Mouse (Mus musculus) retina, embryonic 14.5 days (tissue): Measurements from ENCODE around the gene Rarg.

Experiments used
- DNase-seq: peaks from one replicate; pipeline ENCODE4 v3.0.0-alpha.2; 2015; ENCODE audit warnings: low spot score

The Rarg gene

DNA sequence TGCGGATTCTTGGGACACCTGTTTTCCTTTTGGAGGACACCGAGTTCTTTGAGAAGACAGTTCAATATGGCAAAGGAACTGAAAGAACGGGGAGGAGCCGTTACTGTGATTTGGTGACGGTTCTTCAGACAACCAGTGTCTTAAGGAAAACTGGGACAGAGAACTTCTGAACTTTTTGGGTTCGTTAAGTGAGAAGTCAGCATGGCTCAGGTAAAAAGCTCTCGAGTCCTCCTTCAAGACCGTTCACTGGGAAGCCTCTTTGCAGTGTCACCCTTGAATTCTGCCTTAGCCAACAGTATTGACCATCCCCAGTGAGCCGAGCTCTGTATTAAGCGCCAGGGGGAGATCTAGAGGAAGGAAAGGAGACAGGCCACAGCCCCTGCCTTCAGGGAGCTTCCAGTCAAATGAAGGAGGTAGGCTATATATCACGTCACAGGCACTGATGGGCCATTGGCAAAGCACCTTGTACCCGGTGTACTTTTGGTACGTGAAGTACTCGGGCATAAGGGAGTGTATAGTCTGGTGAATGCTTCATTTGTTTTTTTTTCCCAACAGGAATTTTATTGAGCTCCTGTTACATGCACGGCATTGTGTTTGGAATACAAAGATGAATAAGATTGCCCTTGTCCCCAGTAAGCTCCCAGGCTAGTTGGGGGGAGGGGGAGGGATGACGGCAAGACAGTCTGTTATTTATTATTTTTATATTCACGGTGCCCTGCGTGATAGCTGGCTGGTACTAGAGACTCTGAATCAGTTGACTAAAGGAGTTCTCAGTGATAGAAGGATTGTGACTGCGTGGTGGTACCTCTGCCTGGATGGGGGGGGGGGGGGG, 52.4 kb downstream of the Rarg start, which contains the start of gene Csad:
Gene Csad, minus strand, starts transcription at position 51 of the 832 bp plus-strand sequence.
- DNase-seq: no peak

DNA sequence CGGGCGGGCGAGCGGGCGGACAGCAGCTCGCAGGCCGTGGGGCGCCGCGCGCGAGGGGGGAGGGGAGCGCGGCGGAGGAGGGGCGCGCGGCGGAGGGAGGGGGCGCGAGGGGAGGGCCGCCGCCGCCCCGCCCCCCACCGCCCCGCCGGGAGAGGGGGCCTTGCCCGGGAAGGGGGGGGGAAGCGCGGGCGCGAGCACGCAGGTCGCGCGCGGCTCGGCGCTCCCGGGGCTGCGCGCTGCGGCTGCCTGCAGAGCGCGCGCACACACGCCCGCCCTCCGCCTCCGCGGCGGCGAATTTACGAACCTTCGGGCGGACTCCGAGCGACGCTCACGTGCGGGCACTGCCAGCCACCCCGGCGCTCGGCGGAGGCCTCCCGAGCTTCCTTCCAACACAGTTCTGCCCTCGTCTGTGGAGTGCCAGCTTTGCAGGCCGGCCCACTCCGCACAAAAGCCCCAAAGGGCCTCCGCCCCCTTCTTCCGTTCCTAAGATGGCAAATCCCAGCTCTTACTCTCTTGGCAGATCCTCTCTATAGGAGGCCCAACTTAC, 53.4 kb downstream of the Rarg start:
- peak; percentile 72 for DNase-seq

DNA sequence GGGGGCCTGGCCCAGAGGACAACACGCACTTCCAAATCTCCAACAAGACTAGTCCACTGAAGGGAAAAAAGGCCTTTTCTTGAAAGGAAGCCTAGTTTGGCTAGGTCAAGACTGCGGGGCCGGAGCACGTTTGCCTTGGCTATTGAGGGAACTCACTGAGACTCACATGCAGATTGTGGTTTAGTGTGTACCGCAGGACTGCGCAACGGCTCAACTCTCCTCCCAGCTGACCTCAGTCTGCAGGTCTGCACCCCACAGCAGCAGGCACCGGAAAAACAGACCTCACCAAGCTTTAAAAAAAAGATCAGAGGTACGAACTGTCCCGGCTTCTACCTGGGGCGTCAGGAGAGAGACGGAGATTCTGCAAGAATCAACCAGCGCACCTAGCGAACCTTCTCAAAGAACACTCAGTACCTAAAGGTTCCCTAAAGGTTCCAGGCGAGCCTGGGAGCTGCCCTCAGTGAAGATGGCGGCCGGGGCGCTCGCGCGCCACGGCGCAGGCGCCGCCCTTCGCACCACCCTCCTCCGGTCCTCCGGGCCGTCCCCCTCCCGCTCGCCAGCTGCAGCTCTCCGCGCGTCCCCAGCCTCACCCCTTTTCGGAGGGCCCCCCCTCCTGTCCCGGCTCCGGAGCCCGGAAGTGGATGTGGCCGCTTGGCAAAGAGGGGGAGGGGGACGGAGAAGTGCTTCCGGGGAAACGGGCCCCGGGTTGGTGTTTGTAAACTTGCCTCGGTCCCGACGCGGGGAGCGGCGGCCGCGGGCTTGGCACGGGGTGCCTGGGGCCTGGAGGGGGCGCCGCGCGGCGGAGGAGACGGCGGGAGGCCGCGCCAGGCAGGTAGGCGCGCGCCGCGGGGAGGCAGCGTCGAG, 54.1 kb downstream of the Rarg start, which contains the start of gene Zfp740:
Gene Zfp740, plus strand, starts transcription at position 279 of the 864 bp plus-strand sequence.
- DNase-seq: peak; percentile 96

DNA sequence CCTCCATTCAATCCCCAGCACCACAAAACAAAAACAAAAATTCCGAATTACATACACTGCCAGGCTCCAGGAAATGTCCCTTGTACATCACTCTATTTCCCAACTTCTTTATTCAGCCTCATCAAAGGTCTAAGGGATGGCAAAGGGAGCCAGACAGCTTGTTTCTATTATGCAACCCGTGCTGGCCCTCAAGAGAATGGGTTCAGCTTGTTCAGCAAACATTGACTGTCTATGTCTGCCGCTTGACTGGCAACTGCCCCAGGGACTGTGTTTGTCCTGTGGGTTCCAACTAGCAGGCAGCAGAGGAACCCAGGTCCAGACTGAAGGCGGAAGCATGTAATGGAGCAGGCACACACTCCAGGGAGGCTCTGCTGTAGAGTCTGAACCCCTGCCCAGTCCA, 58.5 kb downstream of the Rarg start:
- DNase-seq: no peak

DNA sequence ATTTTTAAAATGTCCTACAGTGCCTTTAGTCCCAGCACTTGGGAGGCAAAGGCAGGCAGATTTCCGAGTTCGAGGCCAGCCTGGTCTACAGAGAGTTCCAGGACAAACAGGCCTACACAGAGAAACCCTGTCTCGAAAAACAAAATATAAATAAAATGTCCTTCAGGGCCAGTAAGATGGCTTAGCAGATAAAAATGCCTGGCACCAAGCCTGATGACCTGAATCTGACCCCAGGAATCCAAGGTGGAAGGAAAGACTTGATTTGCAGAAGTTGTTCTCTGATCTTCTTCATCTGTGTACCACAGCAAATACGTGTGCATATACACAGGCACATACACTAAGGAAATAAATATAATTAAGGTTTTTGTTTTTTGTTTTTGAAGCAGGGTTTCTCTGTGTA, 61.9 kb downstream of the Rarg start:
- DNase-seq: no peak

DNA sequence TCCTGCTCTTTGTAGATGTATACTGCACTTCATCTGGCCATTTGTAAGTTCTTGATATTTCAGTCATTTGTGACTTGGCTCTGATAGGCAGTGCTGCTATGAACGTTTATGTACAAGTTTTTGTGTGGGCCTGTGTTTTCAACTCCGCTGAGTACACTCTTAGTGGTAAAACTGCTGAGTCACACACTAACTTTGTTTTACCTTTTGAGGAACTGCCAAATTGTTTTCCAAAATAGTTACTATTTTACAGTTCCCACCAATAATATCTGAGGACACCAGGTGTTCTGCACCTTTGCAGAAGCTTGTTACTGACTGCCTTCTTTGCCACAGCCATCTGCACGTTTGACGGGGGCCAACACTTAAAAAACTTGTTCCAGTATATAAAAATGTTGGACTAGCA, 62.9 kb downstream of the Rarg start:
- DNase-seq: no peak

DNA sequence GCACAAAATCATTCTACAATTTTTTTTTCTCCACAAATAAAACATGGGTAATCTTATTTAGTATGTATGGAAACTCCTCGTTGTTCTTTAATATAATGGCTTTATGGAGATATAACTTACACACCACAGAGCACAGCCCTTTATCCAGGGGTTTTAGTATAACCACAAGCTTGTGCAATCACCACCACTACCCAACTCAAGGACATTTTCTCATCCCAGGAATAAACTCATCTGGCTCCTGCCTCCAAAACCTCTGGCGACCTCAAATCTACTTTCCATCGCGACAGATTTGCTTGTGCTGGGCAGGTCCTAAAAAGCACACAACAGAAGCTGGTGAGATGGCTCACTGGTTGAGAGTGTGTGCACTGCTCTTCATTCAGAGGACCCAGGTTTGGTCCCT, 63.7 kb downstream of the Rarg start:
- no peak for DNase-seq

DNA sequence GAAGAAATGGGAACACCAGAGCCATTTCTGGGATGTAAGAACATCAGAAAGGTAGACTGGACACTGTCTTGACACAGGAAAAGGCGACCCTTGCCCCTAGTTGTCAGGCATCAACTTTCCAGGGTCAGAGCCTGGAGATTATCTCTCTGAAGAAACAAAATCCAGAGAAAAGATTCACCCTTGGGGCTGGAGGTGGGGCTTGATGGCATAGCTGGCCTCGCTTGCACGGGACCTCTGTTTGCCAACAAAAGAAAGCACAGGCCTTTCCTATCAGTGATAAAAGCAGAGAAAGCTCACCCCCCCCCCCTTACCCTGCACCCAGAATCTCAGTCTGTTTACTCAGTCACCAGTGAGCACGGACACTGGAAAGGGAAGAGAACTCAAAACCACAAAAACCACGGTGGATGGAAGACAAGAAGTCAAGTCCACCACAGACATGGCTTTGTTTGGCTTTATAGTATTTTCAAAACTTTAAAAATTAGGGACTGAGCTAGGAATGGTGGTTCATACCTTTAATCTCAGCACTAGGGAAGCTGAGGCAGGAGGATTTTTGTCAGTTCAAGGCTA, 64.4 kb downstream of the Rarg start:
- no peak for DNase-seq

DNA sequence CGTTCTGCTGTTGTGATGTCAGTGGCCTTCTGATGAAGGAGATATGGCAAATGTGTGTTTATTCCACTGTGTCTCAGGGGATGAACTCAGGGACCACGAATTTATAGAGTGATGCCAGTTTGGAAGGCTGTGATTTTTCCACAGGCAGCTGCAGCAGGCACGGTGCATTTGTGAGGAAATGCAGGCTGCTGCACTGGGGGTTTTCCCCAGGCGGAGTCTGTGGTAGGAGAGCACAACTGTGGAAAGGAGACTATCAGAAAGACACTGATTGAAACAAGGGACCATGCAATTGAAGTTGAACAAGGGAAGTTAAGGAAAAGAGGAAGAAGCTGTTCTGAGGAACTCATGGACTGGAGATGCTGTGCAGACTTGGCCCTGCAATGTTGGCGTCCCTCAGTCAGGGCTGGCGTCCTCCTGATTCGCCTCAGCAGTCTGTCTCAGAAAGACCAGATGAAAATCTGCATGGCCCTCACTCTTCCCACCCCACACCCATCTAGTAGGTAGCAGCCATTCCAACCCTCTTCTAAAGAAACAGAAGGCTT, 65.0 kb downstream of the Rarg start:
- no peak for DNase-seq

DNA sequence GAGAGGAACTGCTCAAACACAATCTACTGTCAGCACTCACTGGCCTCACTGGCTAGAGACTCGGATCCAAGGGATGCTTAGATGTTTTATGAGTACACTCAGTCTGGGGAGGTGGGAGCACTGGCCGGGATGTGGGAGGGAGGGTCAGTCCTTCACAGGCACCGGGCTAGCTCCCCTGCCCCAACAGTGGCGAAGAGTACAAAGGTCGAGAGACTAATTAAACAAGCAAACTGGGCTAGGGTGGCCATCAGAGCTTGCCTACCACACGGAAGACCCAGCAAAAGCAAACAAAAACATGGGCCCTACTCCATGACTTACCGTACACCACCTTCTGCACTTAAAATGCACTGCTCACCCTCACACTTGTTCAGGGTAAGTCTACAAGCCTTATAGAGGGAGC, 65.6 kb downstream of the Rarg start:
- no peak for DNase-seq

DNA sequence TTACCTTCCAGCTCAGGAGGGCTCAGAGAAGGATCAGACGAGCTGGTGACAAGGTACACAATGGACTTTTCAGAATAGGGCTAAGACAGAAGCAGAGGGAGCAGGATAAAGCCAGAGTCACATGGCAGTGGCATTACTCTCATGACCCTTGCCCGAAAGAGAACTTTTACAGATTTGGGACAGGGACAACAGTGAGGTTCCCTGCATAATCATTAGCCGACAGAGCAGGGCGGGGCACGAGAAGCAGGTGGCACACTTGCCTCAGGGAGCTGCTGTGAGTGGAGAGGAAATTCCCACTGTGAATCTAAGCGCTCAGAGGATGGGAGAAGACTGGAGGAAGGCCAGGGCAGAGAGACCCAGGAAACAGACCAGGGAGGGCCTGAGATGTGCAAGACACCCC, 68.4 kb downstream of the Rarg start:
- no peak for DNase-seq

DNA sequence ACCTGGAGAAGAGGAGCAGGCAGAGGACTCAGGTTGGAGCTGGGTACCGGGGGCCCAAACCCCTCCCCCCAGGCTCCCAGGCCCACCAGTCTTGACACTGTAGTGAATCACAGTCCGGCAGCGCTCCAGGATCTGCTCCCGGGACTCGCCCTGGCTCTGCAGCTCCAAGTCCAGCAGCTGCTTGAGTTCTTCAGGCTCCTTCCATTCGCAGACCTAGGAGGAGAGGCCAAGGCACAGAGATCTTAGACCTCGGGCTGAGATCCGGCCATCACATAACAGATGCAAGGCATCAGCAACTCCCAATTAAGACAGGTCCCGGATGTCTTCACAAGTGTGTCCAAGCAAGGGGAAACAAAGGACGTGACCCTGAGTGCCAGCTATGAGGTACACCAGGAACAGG, 69.2 kb downstream of the Rarg start:
- DNase-seq: no peak

DNA sequence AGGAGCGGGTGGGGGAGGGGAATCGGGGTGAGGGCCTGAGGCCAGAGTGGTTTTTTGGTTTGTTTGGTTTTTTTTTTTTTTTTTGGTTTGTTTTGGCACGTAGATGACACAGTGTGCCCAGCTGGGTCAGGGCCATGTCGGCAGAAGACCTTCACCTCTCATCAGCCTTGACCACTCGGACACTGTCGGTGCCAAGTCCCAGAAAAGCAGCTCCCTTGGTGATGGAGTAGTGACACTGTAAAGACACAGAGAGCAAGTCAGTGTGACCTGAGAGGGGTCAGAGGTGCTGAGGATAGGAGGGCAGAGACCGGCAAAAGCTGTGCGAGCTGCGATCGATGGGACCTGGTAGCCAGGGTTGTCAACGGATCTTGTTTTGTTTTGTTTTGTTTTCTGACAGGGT, 71.1 kb downstream of the Rarg start:
- no peak for DNase-seq
